Mouse (Mus musculus): ENCODE data around the gene Slc25a12. TPM values are rescaled to one million over a fixed set of nuclear protein-coding genes. Genes with fewer than 3 reads are reported as not detected.

The Slc25a12 gene
- 47.7 and 52.7 TPM in 2 replicates for polyA plus RNA-seq (2015; fragmentation: Nextera tagmentation; extraction: Ambion mirVana)

DNA sequence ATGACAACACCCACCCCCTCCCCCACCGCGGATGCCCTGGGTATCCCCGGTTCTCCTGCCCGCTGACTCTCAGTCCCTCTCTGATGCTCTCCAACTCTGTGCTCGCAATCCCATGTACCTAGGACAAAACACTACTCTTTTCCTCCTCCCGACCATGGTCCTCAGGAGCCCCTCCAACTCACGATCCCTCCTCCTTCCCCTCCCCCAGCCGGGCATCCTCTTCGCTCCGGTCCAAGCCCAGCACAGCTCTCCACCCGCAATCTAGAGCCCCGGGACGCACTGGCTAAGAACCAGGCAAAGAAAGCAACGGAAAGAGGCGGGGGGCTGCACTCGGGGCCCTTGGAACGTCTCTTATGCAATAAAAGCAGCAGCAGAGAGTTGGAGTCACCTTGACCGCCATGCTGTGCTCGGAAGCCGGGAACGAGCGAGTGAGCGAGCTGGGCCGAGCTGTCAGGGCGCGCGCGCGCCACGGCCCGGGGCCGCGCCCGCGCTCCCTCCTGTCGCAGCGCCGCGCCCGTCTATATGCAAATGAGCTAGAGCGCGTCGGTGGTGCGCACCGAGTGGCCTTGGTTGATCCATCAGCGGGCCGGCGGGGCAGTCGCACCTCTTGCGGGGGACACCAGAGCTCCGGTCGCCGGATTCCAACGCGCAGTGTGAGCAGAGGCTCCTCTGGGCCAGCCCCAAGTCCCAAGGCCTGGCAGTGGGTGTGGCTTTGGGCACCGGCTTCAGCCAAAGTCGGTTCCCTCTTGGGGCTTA is at the start of gene Slc25a12:
Gene Slc25a12 (minus strand): TSS at position 625 of the 756 bp plus-strand sequence.

DNA sequence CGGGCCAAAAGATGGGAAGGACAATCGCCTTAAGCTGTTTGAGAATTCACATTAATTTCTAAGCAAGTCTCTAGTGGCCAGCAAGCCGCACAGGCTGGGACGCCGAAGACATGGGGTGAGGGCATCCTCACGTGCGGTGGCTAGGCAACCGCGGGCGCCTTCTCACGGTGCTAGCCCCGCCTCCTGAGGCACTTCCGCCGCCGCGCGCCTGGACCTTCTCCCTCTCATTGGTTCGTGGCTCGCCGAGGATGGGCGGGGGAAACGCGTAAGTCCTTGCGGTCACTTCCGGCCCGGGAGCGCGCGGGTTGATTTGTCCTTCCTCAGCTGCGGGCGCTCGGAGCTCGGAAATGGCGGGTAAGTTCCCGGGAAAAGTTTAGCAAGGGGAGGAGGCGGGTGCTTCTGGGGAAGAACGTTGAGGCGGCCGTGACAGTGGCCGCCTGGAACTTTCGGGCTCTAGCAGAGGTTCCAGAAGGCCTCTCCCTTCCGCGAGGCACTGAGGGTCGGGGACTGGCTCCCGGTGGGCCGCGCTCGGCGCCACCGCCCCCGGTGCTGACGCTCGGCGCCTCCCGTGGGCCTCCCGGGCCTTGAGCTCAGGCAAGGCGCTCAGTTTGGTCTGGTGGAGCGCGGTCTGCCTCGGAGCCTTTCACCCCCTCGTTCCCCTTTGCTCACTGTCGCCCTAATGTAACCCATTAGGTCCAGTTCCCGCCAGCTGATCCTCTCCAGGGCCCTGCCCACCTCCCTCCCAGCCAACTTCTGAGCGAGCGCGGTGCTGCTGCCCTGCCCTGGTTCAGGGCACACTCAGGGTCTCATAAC is 21.6 kb upstream of the Slc25a12 start, which contains the start of gene Hat1:
Gene Hat1 (plus strand): TSS at position 8 of the 813 bp plus-strand sequence.

Other genes starting within 250 kb of the Slc25a12 start
- gene Cybrd1, start 249.8 kb downstream of the Slc25a12 start, polyA plus RNA-seq (2015; fragmentation: Nextera tagmentation; extraction: Ambion mirVana), result 1.6 and 2.7 TPM in 2 replicates
- 64.3 and 66.6 TPM in 2 replicates for gene Dync1i2, start 156.0 kb downstream of the Slc25a12 start, polyA plus RNA-seq (2015; fragmentation: Nextera tagmentation; extraction: Ambion mirVana)
- 105 and 118 TPM in 2 replicates for gene Hat1, start 21.2 kb upstream of the Slc25a12 start, polyA plus RNA-seq (2015; fragmentation: Nextera tagmentation; extraction: Ambion mirVana)
- gene Metap1d, start 85.5 kb upstream of the Slc25a12 start, polyA plus RNA-seq (2015; fragmentation: Nextera tagmentation; extraction: Ambion mirVana), result 24.3 and 35.8 TPM in 2 replicates
- 0.70 and 0.74 TPM in 2 replicates for gene Dlx1, start 160.4 kb upstream of the Slc25a12 start, polyA plus RNA-seq (2015; fragmentation: Nextera tagmentation; extraction: Ambion mirVana)
- gene Dlx2, start 179.0 kb upstream of the Slc25a12 start, polyA plus RNA-seq (2015; fragmentation: Nextera tagmentation; extraction: Ambion mirVana), result 0.93 and 1.3 TPM in 2 replicates

Data from adrenal gland, postnatal 0 days (tissue).